Mouse (Mus musculus): ENCODE measurements at regions not wholly inside any gene's neighbourhood (a gene's known extent, or its start where the extent isn't known, plus 50 kb on each side); places are given as distances from the start of the nearest gene placed in this dataset.

DNA sequence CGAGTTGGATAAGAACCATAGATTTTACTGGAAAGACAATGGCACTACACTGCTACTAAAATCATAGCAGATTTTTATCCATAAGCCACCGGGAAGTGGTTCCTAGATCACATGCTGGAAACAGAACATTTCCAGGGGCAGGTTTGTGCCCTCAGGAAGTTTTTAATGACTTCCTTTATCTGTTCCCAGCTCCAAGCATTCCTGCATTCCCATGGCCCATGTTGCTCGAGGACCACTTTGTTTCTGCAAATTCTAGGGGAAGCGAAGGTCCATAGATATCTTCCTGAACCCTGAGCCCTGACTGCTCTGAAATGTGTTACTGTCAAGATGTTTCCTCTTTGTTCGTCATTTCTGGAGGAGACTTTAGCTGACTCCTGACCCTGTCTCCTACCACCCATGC is 235.6 kb upstream of the Map3k1 start:
- no peak for DNase-seq

DNA sequence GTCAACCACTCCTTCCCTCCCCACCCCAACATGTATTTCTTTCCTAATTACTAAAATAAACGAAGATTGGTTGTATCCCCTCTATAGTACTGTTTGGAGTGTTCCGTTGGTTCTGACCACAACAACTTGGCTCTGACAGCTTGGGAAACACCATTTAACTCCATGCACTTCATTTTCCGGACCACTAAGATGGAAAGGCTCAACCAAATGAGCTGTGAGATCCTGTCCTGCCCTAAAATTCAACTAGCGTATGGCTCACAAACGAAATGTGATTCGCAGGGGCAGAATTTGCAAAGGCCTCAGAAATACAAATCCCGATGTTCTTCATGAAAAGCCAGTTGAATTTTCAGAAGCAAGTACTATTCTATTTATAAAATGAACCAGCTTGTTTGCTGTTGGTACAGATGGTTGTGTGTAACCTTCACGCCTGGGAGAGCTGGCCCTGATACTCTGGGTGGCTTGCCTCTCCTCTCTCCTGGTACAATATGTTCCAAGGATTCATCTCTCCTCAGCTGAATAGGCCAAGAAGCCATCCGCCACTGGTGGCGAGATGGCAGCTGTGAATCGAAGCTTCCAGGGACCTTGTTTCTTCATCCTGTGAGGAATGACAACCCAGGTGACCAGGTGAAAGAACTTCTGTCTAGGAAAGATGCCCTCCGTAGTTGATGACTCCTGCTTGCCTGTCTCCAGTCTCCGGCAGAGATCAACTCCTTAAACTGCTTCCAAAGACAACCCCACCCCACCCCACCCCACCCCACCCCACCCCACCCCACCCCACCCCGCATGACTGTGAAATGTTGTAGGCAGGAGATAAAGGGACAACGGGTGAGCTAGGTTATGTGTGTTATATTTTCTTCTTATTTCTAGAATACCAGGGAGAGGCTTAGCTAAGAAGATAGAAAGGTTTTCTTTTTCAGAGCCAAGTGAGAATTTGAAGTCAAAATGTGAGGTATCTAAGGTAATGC is 237.7 kb upstream of the Map3k1 start:
- DNase-seq, result peak; percentile 47

DNA sequence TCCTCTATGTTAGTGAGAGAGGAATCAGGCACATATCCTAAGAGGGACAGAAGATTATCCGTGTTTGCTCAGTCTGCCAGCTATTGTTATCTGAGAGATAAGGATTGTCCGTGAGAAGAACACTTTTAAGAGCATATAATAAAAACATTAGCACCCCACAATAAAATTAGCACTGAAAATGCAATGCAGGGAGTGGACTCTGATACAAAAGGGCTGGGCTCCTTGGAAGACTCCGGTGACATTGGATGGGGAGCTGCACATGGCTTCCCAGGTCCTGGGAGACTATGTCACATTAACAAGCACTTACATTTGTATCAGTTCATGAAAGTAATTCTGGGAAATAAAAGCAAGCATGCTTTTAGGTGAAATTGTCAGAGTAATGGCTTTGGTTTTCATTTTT is 238.6 kb upstream of the Map3k1 start:
- DNase-seq, result no peak

DNA sequence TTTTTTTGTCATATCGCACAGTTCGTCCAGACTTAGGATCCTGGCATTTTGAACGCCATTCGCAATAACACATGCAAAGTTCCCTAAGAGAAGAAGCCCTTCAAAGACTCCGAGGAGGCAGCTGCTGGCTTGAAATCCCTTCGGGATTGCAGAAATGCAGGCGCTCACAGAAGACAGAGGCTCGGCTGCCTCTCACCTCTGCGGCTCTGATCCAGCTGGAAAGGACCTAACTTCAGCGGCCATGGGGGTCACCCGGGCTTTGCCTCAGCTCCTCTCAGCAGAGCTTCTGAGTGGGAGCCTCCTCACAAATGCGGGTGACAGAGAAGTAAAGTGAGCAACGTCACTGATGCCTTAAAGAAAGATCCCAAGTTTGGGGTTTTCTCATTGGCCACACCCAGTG is 239.1 kb upstream of the Map3k1 start:
- DNase-seq, result no peak

DNA sequence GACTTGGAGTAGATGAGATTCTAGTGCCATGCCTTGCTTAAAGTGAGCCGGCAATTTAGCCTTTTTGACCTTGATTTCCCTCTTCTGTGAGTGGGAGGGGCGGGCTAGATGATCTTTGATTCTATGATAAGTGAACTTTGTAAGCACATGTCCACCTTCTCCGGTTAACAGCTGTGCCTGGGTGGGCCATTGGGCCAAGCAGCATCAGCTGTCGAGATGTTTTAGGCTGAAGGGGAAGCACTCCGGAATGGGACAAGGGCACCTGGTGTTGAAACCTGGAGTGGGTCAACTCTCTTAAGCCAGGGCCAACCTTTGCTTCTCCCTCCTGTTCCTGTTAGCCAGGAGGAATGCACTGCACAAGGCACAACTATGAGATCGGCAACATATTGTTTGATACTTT is 239.5 kb upstream of the Map3k1 start:
- DNase-seq, result no peak

DNA sequence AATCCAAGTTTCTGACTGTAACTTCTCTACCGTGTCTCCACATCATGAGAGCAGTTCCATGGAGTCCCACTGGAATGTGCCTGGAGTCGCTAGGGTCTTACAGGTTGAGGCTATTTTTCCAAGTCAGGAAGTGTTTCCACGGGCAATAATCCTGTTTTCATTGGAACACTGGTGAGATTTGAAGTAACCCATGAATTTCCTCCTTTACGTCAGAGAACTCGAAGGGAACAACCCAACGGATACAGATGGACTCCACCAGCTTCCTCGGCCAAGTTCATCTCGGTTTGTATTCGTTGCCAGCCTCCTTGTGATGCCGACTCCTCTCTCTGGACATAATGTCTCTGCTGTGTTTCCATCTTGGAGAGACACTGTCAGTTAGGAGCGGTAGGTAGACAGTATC is 237.4 kb upstream of the Ankrd55 start:
- no peak for DNase-seq

DNA sequence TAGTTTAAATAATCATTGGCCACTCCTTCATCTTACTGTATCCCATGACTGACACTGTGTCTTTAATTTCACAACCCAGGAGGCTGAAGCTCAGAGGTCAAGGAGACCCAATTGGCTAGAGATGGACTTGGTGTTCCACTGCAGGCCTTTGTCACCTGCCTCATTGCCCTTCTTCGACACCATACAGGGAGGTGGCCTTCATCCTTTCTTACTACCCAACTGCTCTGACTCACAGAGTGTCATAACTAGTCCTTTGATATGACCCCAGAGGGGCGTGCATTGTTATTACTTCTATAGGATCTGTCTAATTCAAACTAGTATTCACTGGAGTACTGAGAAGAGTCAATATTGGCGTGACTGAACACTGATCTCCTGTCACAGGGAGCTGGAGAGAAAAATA is 236.2 kb upstream of the Ankrd55 start:
- DNase-seq, result no peak

DNA sequence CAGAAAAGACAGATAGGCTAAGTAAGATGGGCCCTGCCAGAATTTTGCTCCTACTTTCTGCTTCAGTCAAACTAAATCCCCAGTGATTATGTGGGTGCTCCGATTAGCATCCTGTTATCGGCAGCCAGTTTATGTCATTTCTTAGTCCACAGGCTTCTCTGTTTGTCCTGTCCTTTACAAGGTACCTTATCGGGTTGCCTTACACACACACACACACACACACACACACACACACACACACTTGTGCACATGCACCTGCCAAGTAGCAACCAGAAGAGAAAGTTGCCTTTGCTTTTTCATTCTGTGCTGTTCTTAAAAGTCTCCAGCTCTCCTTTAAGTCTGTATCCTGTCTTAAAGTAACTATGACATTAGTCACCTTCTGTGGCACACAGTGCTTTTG is 235.8 kb upstream of the Ankrd55 start:
- DNase-seq, result no peak

DNA sequence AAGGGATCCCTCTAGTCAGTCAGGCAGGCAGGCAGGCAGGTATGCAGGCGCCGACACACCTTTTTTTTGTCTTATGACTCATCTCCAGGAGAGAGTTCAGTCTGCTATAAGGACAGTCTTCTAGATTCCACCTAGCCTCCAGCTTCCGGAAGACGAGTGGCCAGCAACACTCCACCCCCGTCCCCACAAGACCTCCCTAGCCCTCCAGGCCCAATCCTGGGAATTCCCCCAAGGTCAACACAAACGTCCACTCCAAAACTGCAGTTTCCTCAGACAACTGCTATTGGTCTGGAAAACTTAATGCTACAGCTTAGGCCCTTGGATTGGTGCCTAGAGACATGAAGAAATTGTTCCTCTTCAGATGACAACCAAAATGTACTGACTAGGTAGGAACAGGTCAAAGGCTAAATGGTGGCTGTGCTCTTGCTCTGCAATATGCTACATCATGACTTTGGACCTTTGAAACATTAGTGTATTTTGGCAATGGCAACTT is 233.3 kb upstream of the Ankrd55 start:
- DNase-seq, result no peak

DNA sequence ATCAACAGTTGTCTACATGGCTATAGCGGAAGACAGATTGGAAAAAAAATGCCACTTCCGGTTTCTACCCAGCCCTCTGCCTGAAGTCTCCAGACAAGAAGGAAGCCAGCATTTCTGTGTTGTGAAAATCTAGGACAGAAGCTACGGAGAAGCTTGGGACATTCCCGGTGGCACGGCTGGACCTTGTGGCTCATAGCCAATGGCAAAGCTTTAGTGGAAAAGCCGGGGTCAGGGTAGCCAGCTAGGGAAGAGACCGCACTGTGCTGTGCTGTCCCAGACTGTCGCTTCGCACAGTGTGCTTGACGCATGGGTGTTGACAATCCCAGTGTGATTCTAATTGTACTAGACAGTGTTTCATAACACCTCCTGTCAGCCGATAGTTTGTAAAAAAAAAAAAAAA is 230.0 kb upstream of the Ankrd55 start:
- DNase-seq, result peak; percentile 40

DNA sequence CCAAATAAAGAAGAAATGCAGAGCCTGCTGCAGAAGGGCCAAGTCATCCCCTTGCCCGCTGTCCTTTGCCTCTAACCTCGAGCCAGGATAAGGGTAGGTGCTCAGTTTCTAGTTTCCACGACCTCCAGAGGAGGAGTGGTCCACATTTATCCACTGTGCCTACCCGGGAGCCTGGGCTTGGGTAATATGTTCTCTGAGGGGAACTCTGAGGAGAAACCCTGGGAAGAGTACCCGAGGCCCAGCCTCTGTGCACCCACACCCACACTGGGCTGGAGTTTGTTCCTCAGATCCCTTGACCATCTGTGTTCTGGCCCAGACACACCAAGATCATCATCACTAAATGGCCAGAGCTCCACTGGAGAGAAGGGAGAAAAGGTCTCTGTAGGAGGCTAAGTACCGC is 229.5 kb upstream of the Ankrd55 start:
- DNase-seq, result no peak

DNA sequence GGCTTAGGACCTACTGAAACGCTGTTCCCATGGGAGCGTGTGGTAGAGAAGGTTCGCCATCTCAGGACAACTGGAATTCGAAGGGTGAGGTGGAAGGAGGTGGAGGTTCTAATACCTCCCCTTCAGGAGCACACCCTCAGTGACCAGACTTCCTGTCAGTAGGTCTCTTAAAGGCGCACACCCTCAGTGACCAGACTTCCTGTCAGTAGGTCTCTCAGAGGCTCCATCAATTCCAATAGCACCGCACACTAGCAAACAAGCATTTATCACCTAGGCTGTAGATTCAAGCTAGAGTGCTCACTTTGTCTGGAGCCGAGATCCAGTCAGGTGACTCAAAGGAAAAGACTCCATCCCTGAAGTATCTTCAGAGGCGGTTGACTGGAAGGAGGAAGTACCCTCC is 226.2 kb upstream of the Ankrd55 start:
- no peak for DNase-seq

DNA sequence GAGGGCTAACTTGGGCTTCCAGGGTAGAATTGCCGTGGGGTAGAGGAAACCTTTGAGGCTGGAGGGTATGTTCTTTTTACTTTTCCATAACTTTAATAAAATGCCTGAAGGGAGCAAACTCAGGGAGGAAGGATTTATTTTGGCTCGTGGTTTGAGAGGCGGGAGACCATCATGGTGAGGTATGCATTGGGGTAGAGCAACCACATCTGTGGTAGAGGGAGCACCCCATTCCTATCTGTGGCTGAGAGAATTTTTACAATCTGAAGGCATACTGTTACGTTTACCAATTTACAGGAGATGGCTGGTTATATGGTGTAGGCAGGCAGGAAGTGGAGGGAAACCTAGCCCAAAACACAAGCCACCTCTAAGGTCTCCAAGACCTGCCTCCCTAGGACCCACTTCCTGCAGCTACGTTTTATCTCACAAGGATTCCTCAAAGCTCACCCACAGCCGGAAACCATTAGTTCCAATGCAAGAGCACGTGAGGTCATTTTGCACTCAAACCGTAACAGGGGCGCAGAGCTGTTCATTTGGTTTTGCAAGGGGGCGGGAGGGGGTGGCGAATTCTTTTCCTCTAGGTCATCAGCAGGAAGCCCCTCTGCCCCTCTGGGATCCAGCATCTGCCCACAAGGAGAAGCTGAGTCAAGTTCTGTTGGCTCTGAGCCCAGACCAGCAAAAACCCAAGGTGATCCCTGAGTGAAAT is 224.7 kb upstream of the Ankrd55 start:
- DNase-seq, result no peak

DNA sequence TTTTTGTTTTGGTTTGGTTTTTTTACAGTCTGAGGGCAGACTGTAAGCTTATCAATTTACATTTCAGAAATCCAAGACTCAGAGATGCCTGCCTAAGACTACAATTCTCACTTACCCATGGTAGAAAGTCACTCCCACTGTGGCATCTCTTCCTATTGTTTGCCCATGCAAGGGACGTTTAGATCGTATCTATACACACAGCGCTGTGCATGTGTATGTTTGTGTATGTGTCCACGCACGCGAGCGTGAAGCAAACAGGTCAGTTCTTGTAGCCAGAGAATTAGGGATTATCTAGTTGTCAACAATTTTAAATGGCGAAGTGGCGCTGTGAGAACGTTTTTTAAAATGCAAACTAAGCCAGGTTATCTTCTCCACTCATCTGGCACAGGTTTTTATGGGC is 223.6 kb upstream of the Ankrd55 start:
- DNase-seq, result no peak

DNA sequence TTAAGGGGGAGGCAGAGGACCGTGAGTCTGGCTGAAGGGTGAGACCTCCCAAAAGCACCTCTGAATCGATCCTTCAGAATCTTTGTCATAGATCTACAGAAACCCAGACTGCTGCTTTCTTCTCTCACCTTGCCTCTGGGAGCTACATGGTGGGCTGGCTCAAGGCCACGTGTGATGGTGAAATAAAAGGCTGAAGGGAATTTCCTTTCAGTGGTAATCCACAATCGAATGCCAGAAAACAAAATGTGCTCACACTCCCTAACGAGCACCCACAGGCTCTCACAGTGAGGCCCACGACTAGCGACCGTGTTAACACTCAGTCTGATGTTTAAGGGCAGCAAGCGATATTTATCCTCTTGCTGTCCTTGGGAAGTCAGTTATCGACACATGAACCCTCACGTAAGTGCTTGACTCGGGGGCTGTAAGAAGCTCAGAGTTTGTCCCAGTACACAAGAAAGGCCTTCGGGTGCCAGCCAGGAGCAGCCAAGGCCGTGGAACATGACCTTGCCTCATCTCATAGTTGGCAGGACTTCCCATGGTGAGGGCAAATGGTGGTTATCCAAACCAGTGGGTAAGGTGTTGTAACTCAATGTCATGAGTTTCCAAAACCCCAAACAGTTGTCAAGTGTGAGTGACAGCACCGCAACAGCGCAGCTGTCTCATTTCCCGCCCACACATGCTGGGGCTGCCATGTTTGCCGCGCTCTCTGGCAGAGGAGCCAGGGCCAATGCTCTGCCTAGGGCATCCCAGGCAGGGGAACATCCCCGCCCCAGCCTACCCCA is 221.0 kb upstream of the Ankrd55 start:
- peak; percentile 50 for DNase-seq

DNA sequence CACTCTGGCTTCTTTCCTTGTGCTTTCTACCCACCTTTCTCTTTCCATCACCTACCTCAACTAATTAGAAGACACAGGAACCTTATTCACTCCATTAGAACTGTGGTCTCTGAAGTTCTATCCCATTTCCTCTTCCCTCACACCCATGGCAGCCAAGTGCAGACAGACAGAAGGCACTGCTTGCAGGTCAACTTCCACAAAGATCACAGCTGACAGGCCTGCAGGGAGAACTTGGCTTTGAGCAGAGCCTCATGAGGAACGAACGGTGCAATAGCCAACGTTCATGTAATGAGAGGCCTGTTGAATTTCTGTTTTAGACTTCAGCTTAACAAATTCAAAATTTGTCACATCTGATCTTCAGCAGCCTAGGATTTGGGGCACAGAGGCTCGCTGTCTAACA is 217.5 kb upstream of the Ankrd55 start:
- DNase-seq, result peak; percentile 47

DNA sequence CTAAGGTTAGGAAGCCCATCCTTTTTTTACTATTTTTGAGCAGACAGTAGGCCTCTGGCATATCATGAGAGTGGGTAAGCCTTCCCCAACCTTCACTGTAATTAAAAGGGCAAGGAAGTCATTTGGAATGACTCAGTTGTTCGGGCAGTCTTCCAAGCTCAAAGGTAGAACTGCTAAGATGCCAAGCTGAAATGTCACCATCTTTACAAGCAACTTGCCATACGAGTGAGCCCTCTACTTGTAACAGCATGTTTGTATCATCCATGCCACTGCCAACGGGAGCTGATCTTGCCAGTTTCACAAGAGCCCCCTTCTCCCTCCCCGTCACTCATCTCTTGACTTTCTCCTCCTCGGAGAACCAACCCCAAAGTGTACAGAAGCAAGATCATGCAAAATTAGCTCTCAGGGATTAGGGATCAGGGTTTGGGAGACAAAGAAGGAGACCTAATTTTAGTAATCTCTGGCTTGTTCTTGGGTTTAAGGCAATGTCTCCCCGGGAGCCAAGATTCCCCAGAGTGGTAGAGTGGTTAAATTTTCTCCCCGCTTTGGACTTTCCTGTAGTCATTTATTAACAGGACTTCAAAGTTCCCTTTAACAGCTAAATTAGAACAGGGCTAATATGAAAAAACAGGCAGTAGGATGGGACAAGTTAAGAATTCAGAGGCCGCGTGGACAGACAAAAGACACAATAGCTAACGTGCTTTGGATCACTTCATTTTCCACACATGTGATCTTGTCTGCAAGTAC is 216.9 kb upstream of the Ankrd55 start:
- peak; percentile 89 for DNase-seq

DNA sequence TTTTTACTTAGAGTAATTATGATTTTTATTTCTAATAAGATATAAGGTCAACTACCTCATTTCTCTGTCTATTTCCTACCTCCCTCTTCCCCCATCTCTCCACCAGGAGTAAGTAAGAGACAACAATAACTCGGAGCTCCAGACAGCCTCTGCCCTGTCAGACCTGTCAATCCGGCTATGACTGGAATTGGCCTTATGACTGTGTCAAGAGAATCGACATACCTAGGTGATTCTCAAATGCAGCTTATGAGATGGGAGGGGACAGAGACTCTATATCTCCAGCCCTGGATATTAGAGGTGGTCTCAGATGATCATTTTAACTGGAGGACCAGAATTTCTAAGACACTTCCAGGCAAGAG is 216.3 kb upstream of the Ankrd55 start:
- DNase-seq, result no peak

DNA sequence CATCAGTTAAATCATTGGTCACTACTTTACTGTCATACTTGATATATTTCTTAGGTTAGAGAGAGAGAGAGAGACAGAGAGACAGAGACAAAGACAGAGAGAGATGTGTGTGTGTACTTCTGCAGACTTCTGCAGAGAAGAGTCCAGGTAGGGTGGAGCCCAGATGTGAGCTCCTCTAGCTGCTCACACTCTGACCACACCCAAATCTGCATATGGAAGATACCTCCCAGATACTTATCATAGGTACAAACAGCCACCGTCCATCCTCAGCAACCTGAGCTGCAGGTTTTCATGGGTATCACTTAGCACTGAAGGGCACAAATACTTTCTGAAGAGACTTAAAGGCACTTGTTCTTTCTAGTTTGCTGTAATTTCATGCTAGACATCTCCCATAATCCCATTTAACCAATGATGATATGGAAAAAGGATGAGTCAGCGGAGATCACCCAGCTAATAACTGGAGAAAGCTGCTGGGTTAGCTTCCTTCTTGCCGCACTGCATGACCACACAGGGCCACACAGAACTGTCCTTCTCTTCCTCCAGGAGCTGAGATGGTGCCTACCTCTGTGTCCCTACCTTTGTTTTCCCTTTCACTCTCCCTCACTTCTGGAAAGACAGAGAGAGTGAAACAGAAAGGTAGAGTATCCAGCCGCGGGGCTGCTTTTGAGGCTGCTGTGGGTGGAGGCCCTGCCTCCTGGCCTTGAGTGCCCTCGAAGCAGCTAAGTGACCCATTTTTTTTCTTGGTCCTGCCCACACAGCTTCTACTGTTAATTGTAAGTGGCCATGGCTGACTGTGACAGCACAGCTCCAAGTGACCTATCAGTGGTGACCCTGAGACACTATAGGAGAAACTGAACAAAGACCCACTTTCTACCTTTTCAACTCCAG is 214.5 kb upstream of the Ankrd55 start:
- DNase-seq, result no peak

DNA sequence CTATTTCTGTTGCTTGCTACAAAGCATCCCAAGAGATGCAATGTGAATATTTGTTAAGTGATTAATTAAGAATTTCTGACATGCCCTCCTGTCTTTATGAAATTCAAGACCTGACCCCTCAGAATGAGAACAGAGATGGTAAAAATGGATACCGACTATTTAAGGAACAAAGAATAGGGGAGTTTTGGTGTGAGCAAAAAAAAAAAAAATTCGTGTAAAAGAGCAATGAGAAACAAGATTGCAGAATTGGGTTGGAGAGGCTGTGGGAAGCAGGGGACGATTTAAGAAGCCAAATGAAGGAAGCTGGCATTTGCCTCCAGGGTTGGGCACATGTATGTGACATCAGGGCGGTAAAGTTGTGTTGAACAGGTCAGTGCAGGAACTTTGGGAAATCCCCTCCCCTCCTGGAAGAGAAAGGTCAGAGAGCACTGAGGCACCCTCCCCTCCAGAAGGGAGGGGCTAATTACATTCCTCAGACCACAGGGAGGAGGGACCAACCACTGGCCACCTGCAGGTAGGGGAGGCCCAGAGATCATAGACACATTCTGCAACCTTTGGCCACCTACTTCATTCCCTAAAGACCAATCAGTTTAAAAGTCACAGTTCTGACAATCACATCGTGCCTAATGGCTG is 212.3 kb upstream of the Ankrd55 start:
- DNase-seq, result peak; percentile 73

DNA sequence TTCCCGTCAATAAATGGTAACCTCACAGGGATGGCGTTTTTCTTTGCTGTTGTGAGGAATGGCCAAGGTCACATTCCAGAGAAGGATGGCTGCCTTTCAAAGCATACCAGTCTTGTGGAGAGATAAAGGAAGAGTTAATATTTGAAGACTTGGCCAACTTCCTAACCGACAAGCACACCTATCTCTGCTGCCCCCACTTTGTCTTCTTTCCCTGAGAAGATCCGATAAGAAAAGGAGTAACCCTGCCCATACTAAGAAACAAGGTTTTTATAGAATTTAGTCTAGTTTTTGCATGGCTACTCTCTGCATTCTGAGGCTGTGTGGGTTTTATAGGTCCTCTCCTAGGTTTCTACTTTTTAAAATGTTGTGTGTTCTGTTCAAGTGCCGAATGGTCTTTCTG is 210.2 kb upstream of the Ankrd55 start:
- DNase-seq, result peak; percentile 25
